Mouse (Mus musculus) frontal cortex, postnatal 36 days (tissue): Measurements from ENCODE around the gene Dhrs4.
A peak's percentile ranks its signal among the peaks of the same experiment; 100 is the strongest.

ENCODE experiments used
- DNase-seq, 2 experiments: peaks; one replicate each; pipeline ENCODE4 v3.0.0; 2022; ENCODE audit warnings: low spot score in 2 of 2

Dhrs4 gene

GRCm38 (mm10) chr14:55486836-55487235 is 8.3 kb downstream of the Dhrs4 start:
- no peak for DNase-seq

- DNase-seq = peak; percentile 82 to 85
Observed at GRCm38 (mm10) chr14:55490361-55491201, 12.0 kb downstream of the Dhrs4 start, which contains the start of gene Carmil3. TSS of gene Carmil3 (plus strand) at chr14:55490651.

- peak; percentile 52 to 62 for DNase-seq
Observed at GRCm38 (mm10) chr14:55491291-55491833, 12.8 kb downstream of the Dhrs4 start.

- DNase-seq = peak in 1 of 2 experiments; percentile 39
Observed at GRCm38 (mm10) chr14:55492103-55492502, 13.5 kb downstream of the Dhrs4 start.

GRCm38 (mm10) chr14:55495509-55496240 is 17.1 kb downstream of the Dhrs4 start:
- DNase-seq = no peak

GRCm38 (mm10) chr14:55496761-55497448 is 18.3 kb downstream of the Dhrs4 start:
- no peak for DNase-seq

GRCm38 (mm10) chr14:55497449-55497821 is 18.9 kb downstream of the Dhrs4 start:
- peak; percentile 83 to 86 for DNase-seq

GRCm38 (mm10) chr14:55505612-55506011 is 27.1 kb downstream of the Dhrs4 start:
- DNase-seq = no peak

- DNase-seq = no peak
Observed at GRCm38 (mm10) chr14:55507801-55508200, 29.2 kb downstream of the Dhrs4 start.

- DNase-seq = no peak
Observed at GRCm38 (mm10) chr14:55509540-55509939, 31.0 kb downstream of the Dhrs4 start.

GRCm38 (mm10) chr14:55510125-55510731 is 31.7 kb downstream of the Dhrs4 start, which contains the start of gene Cpne6:
TSS of gene Cpne6 (plus strand) at chr14:55510445.
- DNase-seq = peak; percentile 48

- peak; percentile 67 to 76 for DNase-seq
Observed at GRCm38 (mm10) chr14:55511037-55511436, 32.5 kb downstream of the Dhrs4 start.

- no peak for DNase-seq
Observed at GRCm38 (mm10) chr14:55513927-55514326, 35.4 kb downstream of the Dhrs4 start.

- no peak for DNase-seq
Observed at GRCm38 (mm10) chr14:55515846-55516245, 37.3 kb downstream of the Dhrs4 start.

- peak; percentile 73 to 78 for DNase-seq
Observed at GRCm38 (mm10) chr14:55518897-55519296, 40.3 kb downstream of the Dhrs4 start.

- no peak for DNase-seq
Observed at GRCm38 (mm10) chr14:55519604-55520003, 41.0 kb downstream of the Dhrs4 start.

GRCm38 (mm10) chr14:55520451-55521361 is 42.1 kb downstream of the Dhrs4 start:
- peak; percentile 49 to 50 for DNase-seq

GRCm38 (mm10) chr14:55524062-55524461 is 45.5 kb downstream of the Dhrs4 start:
- DNase-seq = no peak

GRCm38 (mm10) chr14:55524785-55525184 is 46.2 kb downstream of the Dhrs4 start, which contains the start of gene Nrl:
TSS of gene Nrl (minus strand) at chr14:55524981.
- no peak for DNase-seq

GRCm38 (mm10) chr14:55526674-55527073 is 48.1 kb downstream of the Dhrs4 start:
- no peak for DNase-seq
